Mouse (Mus musculus) liver, embryonic 14.5 days (tissue): ENCODE data around the gene Mapk8ip3. TPM values are rescaled to one million over a fixed set of nuclear protein-coding genes. Genes with fewer than 3 reads are reported as not detected.

Experiments used
- ATAC-seq: fragments of 200-750 bp; cut with Nextera tagmentation; 2 replicates; pipeline ENCODE4 v1.8.0; 2017; ENCODE audit warnings: moderate number of reproducible peaks, mild to moderate bottlenecking, moderate library complexity; ENCODE audit not compliant: insufficient read depth
- DNase-seq, 3 experiments: peaks; one replicate each; pipeline ENCODE4 v3.0.0-alpha.2; 2012 to 2013; ENCODE audit warnings: low read depth in 3 of 3, low spot score in 3 of 3
- H3K27ac ChIP-seq: fragments of 300-500 bp; sonication (generic); 2 replicates; pipeline ENCODE4 v1.5.1; 2014; ENCODE audit warnings: moderate library complexity, mild to moderate bottlenecking, control low read depth, inconsistent platforms
- H3K27me3 ChIP-seq: fragments of 300-500 bp; sonication (generic); 2 replicates; pipeline ENCODE4 v1.6.1; 2014; ENCODE audit warnings: mild to moderate bottlenecking, low read length, moderate library complexity; ENCODE audit not compliant: control insufficient read depth, insufficient read depth
- H3K36me3 ChIP-seq: fragments of 300-500 bp; sonication (generic); replicated peaks from 2 replicates; pipeline ENCODE4 v1.6.1; 2014; ENCODE audit warnings: low read depth; ENCODE audit not compliant: control insufficient read depth, insufficient read depth
- H3K4me1 ChIP-seq, 2 experiments: fragments of 200-500 bp in 1 of 2; fragments of 300-500 bp in 1 of 2; sonication (generic) in 1 of 2; replicated peaks; 2 replicates each; pipeline ENCODE4 v1.6.1; 2012 to 2014; ENCODE audit warnings: antibody characterized with exemption in 1 of 2, inconsistent platforms in 1 of 2, low read length in 1 of 2; ENCODE audit not compliant: control insufficient read depth in 2 of 2, insufficient read depth in 2 of 2
- H3K4me2 ChIP-seq: fragments of 300-500 bp; sonication (generic); 2 replicates; pipeline ENCODE4 v1.6.1; 2014; ENCODE audit warnings: low read depth, mild to moderate bottlenecking, control low read depth, moderate library complexity
- H3K4me3 ChIP-seq, 2 experiments: fragments of 200-500 bp in 1 of 2; fragments of 300-500 bp in 1 of 2; sonication (generic) in 1 of 2; 2 replicates each; pipeline ENCODE4 v1.5.1; 2012 to 2014; ENCODE audit warnings: low read depth in 2 of 2, low read length in 2 of 2, mild to moderate bottlenecking in 2 of 2, control low read depth in 1 of 2, inconsistent platforms in 1 of 2, moderate library complexity in 1 of 2; ENCODE audit not compliant: insufficient read depth in 1 of 2
- H3K9ac ChIP-seq: fragments of 300-500 bp; sonication (generic); replicated peaks from 2 replicates; pipeline ENCODE4 v1.6.1; 2014; ENCODE audit warnings: mild to moderate bottlenecking, control low read depth, moderate library complexity
- H3K9me3 ChIP-seq: fragments of 300-500 bp; sonication (generic); 2 replicates; pipeline ENCODE4 v1.6.1; 2016; ENCODE audit warnings: low read length, mixed read lengths; ENCODE audit not compliant: control insufficient read depth
- CTCF ChIP-seq: IDR thresholded peaks from 2 replicates; pipeline ENCODE4 v1.5.1; 2016; ENCODE audit warnings: antibody characterized with exemption, low read depth, control low read depth
- EP300 ChIP-seq: IDR thresholded peaks from 2 replicates; pipeline ENCODE4 v1.6.1; 2016; ENCODE audit warnings: antibody characterized with exemption, low read depth
- WGBS: fragments of 180-500 bp; shearing (Covaris S2); extraction: QIAGEN DNeasy Blood & Tissue Kit; methylation state at CpG from one replicate; pipeline ENCODE4 v1.1.7; 2014; ENCODE audit not compliant: insufficient replicate concordance; 5-methylcytosine and 5-hydroxymethylcytosine counted together
- polyA plus RNA-seq, 2 experiments: library from polyadenylated mRNA; depleted of rRNA in 1 of 2; stranded (reverse) in 1 of 2; unstranded in 1 of 2; fragments of >200 nt; fragmentation: Nextera tagmentation in 1 of 2; extraction: Ambion mirVana in 1 of 2; gene quantifications; 2 replicates each; pipeline versions ENCODE4 v1.2.1 to v1.2.3; 2012 to 2014

The Mapk8ip3 gene
- polyA plus RNA-seq, 2 experiments: 7.2 to 34.3 TPM

DNA sequence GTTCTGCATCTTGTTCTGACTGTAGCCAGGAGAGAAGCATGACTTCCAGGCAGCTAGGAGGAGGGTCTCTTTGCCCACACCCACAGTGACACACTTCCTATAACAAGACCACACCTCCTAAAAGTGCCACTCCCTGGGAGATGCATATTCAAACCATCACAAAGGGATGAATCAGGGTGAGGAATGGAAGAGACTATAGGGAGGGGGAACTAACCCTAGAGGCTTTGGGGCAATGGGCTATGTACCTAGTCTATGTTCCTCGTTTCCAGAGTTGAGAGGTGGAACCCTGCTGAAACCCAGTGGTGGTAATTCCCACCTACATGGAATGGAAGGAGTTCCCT, 62.4 kb downstream of the Mapk8ip3 start:
- ATAC-seq: no peak
- 32% methylated on average over 1 of the region's 1 CpGs for WGBS

DNA sequence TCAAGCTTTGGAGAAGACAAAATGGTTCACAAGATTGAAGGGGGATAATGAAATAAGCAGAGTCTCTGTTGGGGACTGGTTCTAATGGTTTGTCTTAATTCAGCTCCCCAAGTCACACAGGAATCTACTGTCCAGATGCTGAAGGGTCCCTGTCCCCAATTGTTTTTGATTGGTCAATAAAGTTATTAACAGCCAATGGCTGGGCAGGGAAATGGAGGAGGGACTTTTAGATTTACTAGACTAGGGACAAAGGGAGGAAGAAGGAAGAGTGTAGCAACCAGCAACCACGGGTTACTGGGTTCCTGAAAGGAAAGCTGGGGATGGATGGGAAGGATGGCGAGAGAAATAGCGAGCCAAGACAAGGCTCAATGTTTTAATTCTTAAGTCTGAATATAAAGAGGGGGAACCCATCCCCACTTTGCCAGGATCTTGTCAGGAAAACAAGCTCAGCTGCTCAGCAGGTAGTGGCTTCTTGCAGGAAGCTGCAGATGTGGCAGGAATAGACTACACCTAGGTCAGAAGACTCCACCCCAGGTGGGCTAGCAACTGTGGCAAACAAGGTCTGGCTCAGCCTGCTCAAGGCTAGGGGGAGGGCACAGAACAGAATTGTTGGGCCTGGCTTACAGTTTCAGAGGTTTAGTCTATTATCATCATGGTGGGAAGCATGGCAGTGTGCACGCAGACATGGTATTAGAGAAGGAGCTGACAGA, 62.9 kb downstream of the Mapk8ip3 start:
- no peak for DNase-seq
- ATAC-seq: no peak
- Histone ChIP-seq H3K9ac (no peak overlapping the region), H3K9me3 (no peaks in the 10 kb centered on the region), H3K4me1 (no peaks in the 10 kb centered on the region), H3K36me3 (no peaks in the 10 kb centered on the region), H3K27me3 (no peaks in the 10 kb centered on the region), H3K4me2 (no peak overlapping the region), H3K27ac (no peak overlapping the region), H3K4me3 (no peak overlapping the region)
- TF ChIP-seq CTCF: no peak
- TF ChIP-seq EP300: no peak
- WGBS: 42% methylated on average over 4 of the region's 4 CpGs

More for the DNA sequence above, 62.4 kb downstream of the Mapk8ip3 start:
- no peak for DNase-seq
- TF ChIP-seq CTCF: no peak
- no peak for TF ChIP-seq EP300
- Histone ChIP-seq H3K27ac (no peak overlapping the region), H3K4me1 (no peaks in the 10 kb centered on the region), H3K27me3 (no peaks in the 10 kb centered on the region), H3K4me3 (no peak overlapping the region), H3K36me3 (no peaks in the 10 kb centered on the region), H3K9ac (no peak overlapping the region), H3K9me3 (no peaks in the 10 kb centered on the region), H3K4me2 (no peak overlapping the region)

DNA sequence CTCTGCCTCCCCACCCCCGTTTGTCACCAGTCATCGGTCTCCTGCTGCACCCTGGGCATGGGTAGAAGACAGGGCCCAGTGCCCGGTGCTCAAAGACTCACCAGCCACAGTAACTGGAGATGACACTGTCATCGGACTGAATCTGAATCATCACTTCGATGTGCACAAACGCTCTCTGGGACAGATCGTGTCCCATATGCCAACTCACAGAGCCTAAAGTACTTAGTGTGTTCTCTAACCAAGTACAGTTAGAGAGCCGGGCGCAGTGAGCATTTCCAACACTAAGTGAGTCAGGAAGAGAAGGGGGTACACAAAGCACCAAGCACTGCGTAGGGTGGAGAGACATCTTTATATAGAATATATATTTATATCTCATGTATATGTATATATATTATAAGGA, 68.9 kb downstream of the Mapk8ip3 start:
- no peak overlapping the region for H3K9ac ChIP-seq
- no peak for ATAC-seq

DNA sequence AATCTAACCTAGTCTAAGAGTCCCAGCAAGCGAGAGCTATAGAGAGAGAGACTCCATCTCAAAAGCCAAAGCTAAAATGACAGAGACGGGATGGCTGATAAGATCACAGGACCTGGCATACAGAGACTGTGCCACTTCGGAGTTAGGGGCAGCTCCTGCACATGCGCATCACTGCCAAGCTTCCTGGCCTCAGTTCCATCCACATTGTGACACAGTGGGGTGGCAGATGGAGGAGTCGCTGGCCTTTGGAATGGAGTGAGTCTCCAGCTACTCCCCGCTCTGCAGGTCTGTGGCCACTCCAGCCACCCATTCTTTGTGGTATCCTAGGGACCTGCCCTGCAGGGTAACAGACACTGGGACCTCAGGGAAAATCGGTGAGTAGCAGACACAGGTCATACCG, 71.0 kb downstream of the Mapk8ip3 start, which contains the start of gene Igfals:
Gene Igfals, plus strand, starts transcription at position 222 of the 400 bp plus-strand sequence.
- Histone ChIP-seq H3K4me1 (no peaks in the 10 kb centered on the region; a peak in 2 of 4 replicates), H3K27ac (no peak within 1 kb of the TSS), H3K4me3 (no peak within 1 kb of the TSS), H3K27me3 (no peaks in the 10 kb centered on the region), H3K9ac (no peak within 1 kb of the TSS), H3K36me3 (peaks cover 26% of the 10 kb centered on the region), H3K9me3 (no peaks in the 10 kb centered on the region), H3K4me2 (no peak within 1 kb of the TSS)
- ATAC-seq: no peak
- 86% methylated on average over 8 of the region's 8 CpGs for WGBS
- no peak for DNase-seq
- TF ChIP-seq CTCF (no peak), EP300 (no peak)

More for the DNA sequence above, 68.9 kb downstream of the Mapk8ip3 start:
- Histone ChIP-seq H3K27me3 (no peaks in the 10 kb centered on the region), H3K4me1 (no peaks in the 10 kb centered on the region), H3K4me2 (no peak overlapping the region), H3K27ac (no peak overlapping the region), H3K4me3 (no peak overlapping the region), H3K36me3 (peaks cover 9% of the 10 kb centered on the region), H3K9me3 (no peaks in the 10 kb centered on the region)
- WGBS: 80% methylated on average over 10 of the region's 10 CpGs
- no peak for DNase-seq
- TF ChIP-seq EP300: no peak
- no peak for TF ChIP-seq CTCF

DNA sequence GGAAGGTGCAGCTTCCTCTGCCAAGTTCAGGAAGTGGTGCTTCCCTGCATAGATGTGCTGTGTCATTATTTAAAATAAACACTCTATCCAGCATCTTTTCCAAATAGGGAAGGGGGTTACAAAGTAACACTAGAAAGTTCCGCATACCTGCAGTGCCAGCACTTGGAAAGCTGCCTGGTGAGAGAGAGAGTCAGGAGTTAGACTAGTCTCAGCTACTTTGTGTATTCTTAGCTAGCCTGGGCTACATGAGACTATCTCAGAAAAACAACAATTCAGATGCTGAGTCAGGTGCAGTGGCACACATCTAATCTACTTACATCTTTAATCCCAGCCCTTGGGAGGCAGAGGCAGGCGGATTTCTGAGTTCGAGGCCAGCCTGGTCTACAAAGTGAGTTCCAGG, 75.0 kb downstream of the Mapk8ip3 start:
- H3K4me1 ChIP-seq: peaks cover 22 to 34% of the 10 kb centered on the region in 2 experiments
- 85% methylated on average over 3 of the region's 3 CpGs for WGBS
- no peaks in the 10 kb centered on the region for H3K27me3 ChIP-seq
- H3K27ac ChIP-seq: no peak overlapping the region
- ATAC-seq (no peak), DNase-seq (no peak)
- TF ChIP-seq EP300 (no peak), CTCF (no peak)
- H3K9ac ChIP-seq: no peak overlapping the region
- peaks cover 31% of the 10 kb centered on the region for H3K36me3 ChIP-seq
- no peak overlapping the region for H3K4me2 ChIP-seq
- no peaks in the 10 kb centered on the region for H3K9me3 ChIP-seq
- no peak overlapping the region for H3K4me3 ChIP-seq
